Mouse (Mus musculus): ENCODE results near the gene Batf.

DNA sequence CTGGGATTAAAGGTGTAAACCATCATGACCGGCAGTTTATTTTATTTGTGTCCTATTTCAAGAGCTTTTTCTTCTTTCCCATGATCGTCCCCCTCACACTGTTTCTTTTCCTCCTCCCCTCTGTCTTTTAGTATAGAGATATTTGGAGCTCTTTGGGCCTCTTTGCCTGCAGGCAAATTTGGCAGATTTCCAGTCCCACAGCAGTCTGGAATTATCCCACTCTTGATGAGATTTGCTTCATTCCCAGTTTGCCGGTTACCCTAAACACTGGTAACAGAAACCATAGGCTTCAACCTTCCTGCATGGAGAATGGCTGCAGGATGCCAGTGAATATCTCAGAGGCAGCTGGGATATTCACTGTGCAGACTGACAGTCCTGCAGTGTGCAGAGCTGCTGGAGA, 17.8 kb upstream of the Batf start:
- no peak for TF ChIP-seq MAX (IDR thresholded peaks at IDR 0.05; ENCODE audit: low read length)
- no peak for TF ChIP-seq POLR2A (IDR thresholded peaks at IDR 0.05; ENCODE audit: control insufficient read depth in 1 of 2, insufficient read depth in 1 of 2, low read depth in 1 of 2, low read length in 2 of 2, poor library complexity in 1 of 2)
- no peak for TF ChIP-seq GABPA (IDR thresholded peaks at IDR 0.05; ENCODE audit: low read depth, low read length)
- no peak for TF ChIP-seq TBP (IDR thresholded peaks at IDR 0.05; ENCODE audit: low read depth, low read length)
- no peak for TF ChIP-seq ELF1 (IDR thresholded peaks at IDR 0.05; ENCODE audit: low read depth, low read length)
- TF ChIP-seq CTCF (IDR thresholded peaks at IDR 0.05 in 2 of 3, conservative IDR thresholded peaks at IDR 0.05 in 1 of 3; ENCODE audit: control insufficient read depth in 1 of 3, insufficient read depth in 1 of 3, low read depth in 2 of 3, low read length in 3 of 3, poor library complexity in 1 of 3, severe bottlenecking in 1 of 3) = no peak
- no peak for TF ChIP-seq POLR2AphosphoS5 (IDR thresholded peaks at IDR 0.05; ENCODE audit: borderline replicate concordance, low read depth, low read length)
